Mouse (Mus musculus): Measurements from ENCODE around the gene Adcy1. TPM values are rescaled to one million over a fixed set of nuclear protein-coding genes. Genes with fewer than 3 reads are reported as not detected.

The Adcy1 gene
- polyA plus RNA-seq, 1 experiment = 0.40 TPM

- TF ChIP-seq POLR2A (IDR thresholded peaks at IDR 0.05; ENCODE audit: borderline replicate concordance, control insufficient read depth, low read depth, low read length) (no peak), CTCF (IDR thresholded peaks at IDR 0.05; ENCODE audit: control insufficient read depth, insufficient read depth, low read length) (no peak)
Measured at GRCm38 (mm10) chr11:7047584-7047983, 15.7 kb upstream of the Adcy1 start.

DNA sequence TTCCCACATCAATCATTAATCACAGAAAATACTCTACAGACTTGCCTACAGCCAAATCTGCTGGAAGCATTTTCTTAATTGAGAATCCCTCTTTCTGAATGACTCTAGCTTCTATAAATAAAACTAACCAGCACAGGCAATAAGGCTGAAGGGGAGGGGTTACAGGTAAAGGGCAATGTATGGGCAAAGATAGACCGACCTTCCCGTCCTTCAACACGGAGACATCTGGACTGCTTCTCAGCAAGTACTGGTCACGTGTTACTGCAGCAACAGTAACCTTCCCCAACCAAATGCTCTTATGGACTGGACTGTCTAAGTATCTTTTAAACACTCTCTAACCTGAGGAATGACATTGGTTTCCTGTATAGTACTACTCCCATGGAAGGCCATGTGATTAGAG, 9.6 kb upstream of the Adcy1 start:
- Histone ChIP-seq H3K4me1 (ENCODE audit: control insufficient read depth, insufficient read depth, low read length) (no peaks in the 10 kb centered on the region), H3K4me3 (replicated peaks; ENCODE audit: control insufficient read depth, low read depth, low read length) (no peak overlapping the region), H3K27ac (ENCODE audit: control insufficient read depth, insufficient read depth, low read depth, low read length, poor library complexity) (no peak overlapping the region)
- WGBS = 88% methylated on average over 4 of the region's 4 CpGs
- TF ChIP-seq POLR2A (IDR thresholded peaks at IDR 0.05; ENCODE audit: borderline replicate concordance, control insufficient read depth, low read depth, low read length) = no peak
- TF ChIP-seq CTCF (IDR thresholded peaks at IDR 0.05; ENCODE audit: control insufficient read depth, insufficient read depth, low read length) = no peak

More at GRCm38 (mm10) chr11:7047584-7047983, 15.7 kb upstream of the Adcy1 start:
- no peak overlapping the region for H3K4me3 ChIP-seq (replicated peaks; ENCODE audit: control insufficient read depth, low read depth, low read length)
- no peaks in the 10 kb centered on the region for H3K4me1 ChIP-seq (ENCODE audit: control insufficient read depth, insufficient read depth, low read length)
- no peak overlapping the region for H3K27ac ChIP-seq (ENCODE audit: control insufficient read depth, insufficient read depth, low read depth, low read length, poor library complexity)

- H3K4me3 ChIP-seq (replicated peaks; ENCODE audit: control insufficient read depth, low read depth, low read length) = no peak overlapping the region
- no peaks in the 10 kb centered on the region for H3K4me1 ChIP-seq (ENCODE audit: control insufficient read depth, insufficient read depth, low read length)
- TF ChIP-seq POLR2A (IDR thresholded peaks at IDR 0.05; ENCODE audit: borderline replicate concordance, control insufficient read depth, low read depth, low read length) (no peak), CTCF (IDR thresholded peaks at IDR 0.05; ENCODE audit: control insufficient read depth, insufficient read depth, low read length) (no peak)
- no peak overlapping the region for H3K27ac ChIP-seq (ENCODE audit: control insufficient read depth, insufficient read depth, low read depth, low read length, poor library complexity)
- 66% methylated on average over 6 of the region's 6 CpGs for WGBS
Measured at GRCm38 (mm10) chr11:7054662-7055265, 8.5 kb upstream of the Adcy1 start.

- TF ChIP-seq POLR2A (IDR thresholded peaks at IDR 0.05; ENCODE audit: borderline replicate concordance, control insufficient read depth, low read depth, low read length) (no peak), CTCF (IDR thresholded peaks at IDR 0.05; ENCODE audit: control insufficient read depth, insufficient read depth, low read length) (no peak)
- no peak overlapping the region; the same call in 1 of the 2 replicates for H3K27ac ChIP-seq (ENCODE audit: control insufficient read depth, insufficient read depth, low read depth, low read length, poor library complexity)
- no peak overlapping the region for H3K4me3 ChIP-seq (replicated peaks; ENCODE audit: control insufficient read depth, low read depth, low read length)
- WGBS = 25% methylated on average over 14 of the region's 14 CpGs
- H3K4me1 ChIP-seq (ENCODE audit: control insufficient read depth, insufficient read depth, low read length) = no peaks in the 10 kb centered on the region
Measured at GRCm38 (mm10) chr11:7055455-7056017, 7.8 kb upstream of the Adcy1 start.

GRCm38 (mm10) chr11:7056121-7056520, 7.2 kb upstream of the Adcy1 start:
- no peak for TF ChIP-seq POLR2A (IDR thresholded peaks at IDR 0.05; ENCODE audit: borderline replicate concordance, control insufficient read depth, low read depth, low read length)
- no peak for TF ChIP-seq CTCF (IDR thresholded peaks at IDR 0.05; ENCODE audit: control insufficient read depth, insufficient read depth, low read length)
- 13% methylated on average over 11 of the region's 11 CpGs for WGBS
- H3K4me1 ChIP-seq (ENCODE audit: control insufficient read depth, insufficient read depth, low read length) = no peaks in the 10 kb centered on the region
- H3K4me3 ChIP-seq (replicated peaks; ENCODE audit: control insufficient read depth, low read depth, low read length) = no peak overlapping the region
- no peak overlapping the region for H3K27ac ChIP-seq (ENCODE audit: control insufficient read depth, insufficient read depth, low read depth, low read length, poor library complexity)

DNA sequence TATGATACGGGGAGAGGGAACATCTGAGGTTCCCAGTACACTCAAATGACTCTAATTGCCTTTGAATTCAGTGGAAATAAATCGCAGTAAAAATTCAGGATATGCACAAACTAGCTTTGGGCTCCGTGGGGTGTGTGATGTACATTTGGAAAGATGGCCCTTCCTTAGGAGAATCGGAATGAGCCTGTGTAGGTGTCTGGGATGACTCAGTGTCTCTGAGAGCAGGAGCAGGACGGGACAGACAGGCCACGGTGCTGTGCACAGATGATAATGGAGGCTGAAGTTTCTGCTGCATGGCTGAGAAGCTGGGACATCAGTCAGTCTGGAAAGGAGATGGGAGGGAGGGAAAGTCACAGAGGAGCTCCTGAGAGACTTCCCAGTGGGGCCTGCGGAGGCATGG, 5.5 kb upstream of the Adcy1 start:
- no peak for TF ChIP-seq POLR2A (IDR thresholded peaks at IDR 0.05; ENCODE audit: borderline replicate concordance, control insufficient read depth, low read depth, low read length)
- TF ChIP-seq CTCF (IDR thresholded peaks at IDR 0.05; ENCODE audit: control insufficient read depth, insufficient read depth, low read length) = no peak
- H3K4me1 ChIP-seq (ENCODE audit: control insufficient read depth, insufficient read depth, low read length) = no peaks in the 10 kb centered on the region
- H3K27ac ChIP-seq (ENCODE audit: control insufficient read depth, insufficient read depth, low read depth, low read length, poor library complexity) = no peak overlapping the region
- WGBS = 74% methylated on average over 7 of the region's 7 CpGs
- H3K4me3 ChIP-seq (replicated peaks; ENCODE audit: control insufficient read depth, low read depth, low read length) = no peak overlapping the region

DNA sequence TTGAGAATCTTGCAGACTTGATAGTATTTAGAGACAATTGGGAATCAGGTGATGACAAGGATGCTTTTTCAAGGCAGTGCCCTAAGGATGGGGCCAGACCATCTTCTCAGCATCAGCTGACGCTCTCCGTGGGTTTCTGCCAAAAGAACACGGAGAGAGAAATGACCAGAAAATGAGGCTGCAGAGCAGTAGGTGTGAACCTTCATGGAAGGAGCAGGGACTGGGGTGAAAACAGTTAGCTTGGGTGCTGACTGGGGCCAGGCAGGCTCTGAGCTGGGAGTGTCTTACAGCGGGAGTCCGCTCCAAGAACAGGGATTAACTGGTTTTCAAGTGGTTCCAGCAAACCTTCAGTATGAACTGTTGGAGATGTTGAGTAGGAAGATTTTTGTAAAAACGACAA, 1.3 kb upstream of the Adcy1 start:
- H3K4me1 ChIP-seq (ENCODE audit: control insufficient read depth, insufficient read depth, low read length) = no peaks in the 10 kb centered on the region
- no peak for TF ChIP-seq POLR2A (IDR thresholded peaks at IDR 0.05; ENCODE audit: borderline replicate concordance, control insufficient read depth, low read depth, low read length)
- TF ChIP-seq CTCF (IDR thresholded peaks at IDR 0.05; ENCODE audit: control insufficient read depth, insufficient read depth, low read length) = no peak
- no peak overlapping the region for H3K4me3 ChIP-seq (replicated peaks; ENCODE audit: control insufficient read depth, low read depth, low read length)
- 42% methylated on average over 6 of the region's 6 CpGs for WGBS
- H3K27ac ChIP-seq (ENCODE audit: control insufficient read depth, insufficient read depth, low read depth, low read length, poor library complexity) = no peak overlapping the region

GRCm38 (mm10) chr11:7062566-7062965, 723 bp upstream of the Adcy1 start:
- no peaks in the 10 kb centered on the region for H3K4me1 ChIP-seq (ENCODE audit: control insufficient read depth, insufficient read depth, low read length)
- no peak overlapping the region for H3K4me3 ChIP-seq (replicated peaks; ENCODE audit: control insufficient read depth, low read depth, low read length)
- TF ChIP-seq CTCF (IDR thresholded peaks at IDR 0.05; ENCODE audit: control insufficient read depth, insufficient read depth, low read length) (no peak), POLR2A (IDR thresholded peaks at IDR 0.05; ENCODE audit: borderline replicate concordance, control insufficient read depth, low read depth, low read length) (no peak)
- 19% methylated on average over 10 of the region's 10 CpGs for WGBS
- no peak overlapping the region for H3K27ac ChIP-seq (ENCODE audit: control insufficient read depth, insufficient read depth, low read depth, low read length, poor library complexity)
